In genomic region chr10:94823971-94824760, GRCm38 (mm10) we compare ENCODE assay signal across 12 mouse cellular contexts.
DNase-seq lines count a peak whose midpoint lies in the region; ATAC-seq and TF ChIP-seq lines count a peak whose summit lies in the region.
"Had no signal": no experiment of that assay in that cellular context is flagged by ENCODE, and none has a peak within 500 bp of the region (broad histone marks: within the 10 kb centered on the region; RNA-seq: fewer than 3 reads in every experiment).

No protein-coding gene starts in this region.

- H3K4me3 ChIP-seq in hindbrain, embryonic 16.5 days (ENCODE audit: low read length), result no peak overlapping the region
- H3K4me3 ChIP-seq in hindbrain, postnatal 0 days (ENCODE audit: low read length), result no peak overlapping the region
- no peak overlapping the region for H3K4me3 ChIP-seq in embryonic facial prominence, embryonic 14.5 days (ENCODE audit: low read depth, low read length)
- H3K4me3 ChIP-seq in hindbrain, embryonic 12.5 days, result no peak overlapping the region
- H3K4me3 ChIP-seq: liver, embryonic 15.5 days had no signal

- CTCF ChIA-PET in Patski (lab: Charles Lee), result no interaction called here

- DNase-seq in hindbrain, postnatal 0 days (ENCODE audit: low spot score), result no peak
- peak; percentile 19 for DNase-seq in Patski (ENCODE audit: low read depth, low spot score)
- peak; percentile 94 for DNase-seq in embryonic facial prominence, embryonic 14.5 days (ENCODE audit: low spot score)
- DNase-seq in lung, postnatal 10 days, result peak; percentile 86
- no peak for DNase-seq in T-cell, adult 2 months (ENCODE audit: low spot score)
- no peak for DNase-seq in left cerebral cortex, adult 11 months (ENCODE audit: low spot score)
- DNase-seq: adrenal gland, adult 8-10 months; cerebellum, adult 11-12 months had no signal

- H3K27ac ChIP-seq in hindbrain, embryonic 16.5 days (ENCODE audit: low read depth, low read length), result peak overlapping the region; percentile 19; the same call in 1 of the 2 replicates
- H3K27ac ChIP-seq in hindbrain, postnatal 0 days, result no peak overlapping the region
- peak overlapping the region; percentile 89 for H3K27ac ChIP-seq in embryonic facial prominence, embryonic 14.5 days (replicated peaks; ENCODE audit: low read depth, low read length)
- no peak overlapping the region for H3K27ac ChIP-seq in hindbrain, embryonic 12.5 days
- H3K27ac ChIP-seq: liver, embryonic 15.5 days had no signal

- POLR2A ChIA-PET in Patski (lab: Charles Lee), result interaction anchor here (0.6 kb wide), 1 partner anchor 1177 kb away, joined by 3 read pairs; no protein-coding TSS in a partner anchor

- H3K27me3 ChIP-seq in hindbrain, embryonic 16.5 days (replicated peaks; ENCODE audit: control insufficient read depth, insufficient read depth, low read length), result no peaks in the 10 kb centered on the region
- H3K27me3 ChIP-seq in hindbrain, postnatal 0 days (ENCODE audit: insufficient read depth, low read length), result no peaks in the 10 kb centered on the region
- H3K27me3 ChIP-seq in Patski, result no peaks in the 10 kb centered on the region
- no peaks in the 10 kb centered on the region; the same call in 1 of the 2 replicates for H3K27me3 ChIP-seq in embryonic facial prominence, embryonic 14.5 days (replicated peaks; ENCODE audit: control insufficient read depth, insufficient read depth, low read length)
- no peaks in the 10 kb centered on the region for H3K27me3 ChIP-seq in hindbrain, embryonic 12.5 days
- H3K27me3 ChIP-seq: liver, embryonic 15.5 days had no signal

- no peak for ATAC-seq in hindbrain, embryonic 16.5 days
- ATAC-seq in hindbrain, postnatal 0 days, result no peak
- no peak for ATAC-seq in Patski
- ATAC-seq in embryonic facial prominence, embryonic 14.5 days (ENCODE audit: low read depth), result peak; percentile 90
- ATAC-seq in hindbrain, embryonic 12.5 days (ENCODE audit: low FRiP score), result no peak
- ATAC-seq: intestine, embryonic 16.5 days had no signal

- H3K9me3 ChIP-seq in hindbrain, embryonic 16.5 days (ENCODE audit: control insufficient read depth, low read length), result no peaks in the 10 kb centered on the region
- H3K9me3 ChIP-seq in hindbrain, postnatal 0 days (ENCODE audit: low read length), result no peaks in the 10 kb centered on the region
- no peaks in the 10 kb centered on the region for H3K9me3 ChIP-seq in embryonic facial prominence, embryonic 14.5 days (ENCODE audit: control insufficient read depth, low read length)
- no peaks in the 10 kb centered on the region for H3K9me3 ChIP-seq in hindbrain, embryonic 12.5 days (replicated peaks)
- H3K9me3 ChIP-seq: liver, embryonic 15.5 days had no signal

- 46% methylated on average over 11 of the region's 11 CpGs for WGBS in hindbrain, embryonic 16.5 days
- WGBS in hindbrain, postnatal 0 days, result 49% methylated on average over 11 of the region's 11 CpGs
- 14% methylated on average over 11 of the region's 11 CpGs for WGBS in embryonic facial prominence, embryonic 14.5 days
- 55% methylated on average over 11 of the region's 11 CpGs for WGBS in hindbrain, embryonic 12.5 days

- TF ChIP-seq CTCF in hindbrain, postnatal 0 days (IDR thresholded peaks at IDR 0.05; ENCODE audit: low read depth), result no peak
- TF ChIP-seq CTCF in Patski (IDR thresholded peaks at IDR 0.05), result no peak

- no peaks in the 10 kb centered on the region for H3K36me3 ChIP-seq in hindbrain, embryonic 16.5 days (ENCODE audit: control insufficient read depth, insufficient read depth, low read length)
- no peaks in the 10 kb centered on the region for H3K36me3 ChIP-seq in hindbrain, postnatal 0 days (ENCODE audit: insufficient read depth, low read length)
- no peaks in the 10 kb centered on the region for H3K36me3 ChIP-seq in embryonic facial prominence, embryonic 14.5 days (ENCODE audit: control insufficient read depth, insufficient read depth, low read length)
- 0 out of 2 replicates have a peak, but pooled peaks cover 6% of the 10 kb centered on the region for H3K36me3 ChIP-seq in hindbrain, embryonic 12.5 days
- H3K36me3 ChIP-seq: liver, embryonic 15.5 days had no signal

- H3K9ac ChIP-seq in hindbrain, embryonic 16.5 days (ENCODE audit: low read depth, low read length), result no peak overlapping the region
- no peak overlapping the region for H3K9ac ChIP-seq in hindbrain, postnatal 0 days (replicated peaks; ENCODE audit: low read length)
- no peak overlapping the region for H3K9ac ChIP-seq in embryonic facial prominence, embryonic 14.5 days (ENCODE audit: low read depth, low read length)
- H3K9ac ChIP-seq in hindbrain, embryonic 12.5 days, result no peak overlapping the region
- H3K9ac ChIP-seq: liver, embryonic 15.5 days had no signal

- in situ Hi-C loops in Patski (cut with MboI; ENCODE audit: low pct_unique_long_range_greater_than_20kb), result no loop called here

- peaks cover 6% of the 10 kb centered on the region; the same call in 1 of the 2 replicates for H3K4me1 ChIP-seq in hindbrain, embryonic 16.5 days (ENCODE audit: control insufficient read depth, insufficient read depth, low read depth, low read length)
- H3K4me1 ChIP-seq in hindbrain, postnatal 0 days (ENCODE audit: insufficient read depth, low read length), result peaks cover 8% of the 10 kb centered on the region; the same call in 1 of the 2 replicates
- H3K4me1 ChIP-seq in embryonic facial prominence, embryonic 14.5 days (ENCODE audit: control insufficient read depth, insufficient read depth, low read length), result peaks cover 36% of the 10 kb centered on the region
- H3K4me1 ChIP-seq in hindbrain, embryonic 12.5 days, result peaks cover 3% of the 10 kb centered on the region; the same call in 1 of the 2 replicates

- H3K4me2 ChIP-seq in hindbrain, embryonic 16.5 days (ENCODE audit: low read length), result no peak overlapping the region
- H3K4me2 ChIP-seq in hindbrain, postnatal 0 days (ENCODE audit: low read depth, low read length), result no peak overlapping the region
- peak overlapping the region; percentile 37 for H3K4me2 ChIP-seq in embryonic facial prominence, embryonic 14.5 days (ENCODE audit: low read depth, low read length)
- no peak overlapping the region for H3K4me2 ChIP-seq in hindbrain, embryonic 12.5 days (replicated peaks)
- H3K4me2 ChIP-seq: liver, embryonic 15.5 days had no signal

Comparison
In these comparisons a context has a peak if more than half of its experiments do, and no peak if none do; other contexts are left out.
1. H3K27ac ChIP-seq: peak in hindbrain, embryonic 16.5 days (single experiment) and embryonic facial prominence, embryonic 14.5 days (single experiment); none in hindbrain, postnatal 0 days (single experiment) and hindbrain, embryonic 12.5 days (single experiment).
2. DNase-seq: peak in Patski (single experiment), embryonic facial prominence, embryonic 14.5 days (single experiment) and lung, postnatal 10 days (single experiment); none in hindbrain, postnatal 0 days (single experiment), T-cell, adult 2 months (single experiment) and left cerebral cortex, adult 11 months (single experiment).